In genomic region chr2:155589521-155589920, GRCm38 (mm10) we compare ENCODE assay signal across 17 mouse cellular contexts. TPM values are rescaled to one million over a fixed set of nuclear protein-coding genes. Genes with fewer than 3 reads are reported as not detected.
DNase-seq lines count a peak whose midpoint lies in the region; ATAC-seq and TF ChIP-seq lines count a peak whose summit lies in the region.
"Had no signal": no experiment of that assay in that cellular context is flagged by ENCODE, and none has a peak within 500 bp of the region (broad histone marks: within the 10 kb centered on the region; RNA-seq: fewer than 3 reads in every experiment).

No protein-coding gene starts in this region.

- no peak for DNase-seq in liver, embryonic 13.5 days
- DNase-seq in liver, postnatal 0 days: no peak
- DNase-seq in kidney, postnatal 14 days: peak; percentile 36
- no peak for DNase-seq in stomach, postnatal 0 days (ENCODE audit: low spot score)
- DNase-seq in midbrain, embryonic 14.5 days: no peak
- no peak for DNase-seq in adrenal gland, postnatal 10 days
- DNase-seq: cerebellum, postnatal 25 days; heart, postnatal 4 days; thymus, postnatal 14 days had no signal

- H3K27ac ChIP-seq in intestine, embryonic 16.5 days (ENCODE audit: low read length): peak overlapping the region; percentile 80
- H3K27ac ChIP-seq in intestine, embryonic 15.5 days: no peak overlapping the region; the same call in 1 of the 2 replicates
- peak overlapping the region; percentile 87 for H3K27ac ChIP-seq in liver, embryonic 13.5 days
- H3K27ac ChIP-seq in liver, postnatal 0 days (ENCODE audit: low read depth): no peak overlapping the region
- peak overlapping the region; percentile 49 for H3K27ac ChIP-seq in stomach, postnatal 0 days (replicated peaks)
- H3K27ac ChIP-seq in midbrain, embryonic 14.5 days (replicated peaks; ENCODE audit: low read depth, low read length): no peak overlapping the region
- H3K27ac ChIP-seq: embryonic facial prominence, embryonic 10.5 days; forebrain, embryonic 13.5 days; left cerebral cortex, adult 2 months; limb, embryonic 12.5 days; stomach, embryonic 15.5 days had no signal

- H3K4me2 ChIP-seq in intestine, embryonic 16.5 days (ENCODE audit: low read depth, low read length): no peak overlapping the region
- no peak overlapping the region for H3K4me2 ChIP-seq in intestine, embryonic 15.5 days (replicated peaks)
- H3K4me2 ChIP-seq in liver, embryonic 13.5 days: peak overlapping the region; percentile 26
- H3K4me2 ChIP-seq in liver, postnatal 0 days (ENCODE audit: low read depth, low read length): no peak overlapping the region
- no peak overlapping the region for H3K4me2 ChIP-seq in stomach, postnatal 0 days (replicated peaks; ENCODE audit: low read depth)
- no peak overlapping the region for H3K4me2 ChIP-seq in midbrain, embryonic 14.5 days (ENCODE audit: low read length)
- H3K4me2 ChIP-seq: forebrain, embryonic 13.5 days; limb, embryonic 12.5 days; stomach, embryonic 15.5 days had no signal

- no peak overlapping the region for H3K4me3 ChIP-seq in intestine, embryonic 16.5 days (ENCODE audit: low read length)
- no peak overlapping the region for H3K4me3 ChIP-seq in intestine, embryonic 15.5 days (replicated peaks)
- no peak overlapping the region for H3K4me3 ChIP-seq in liver, embryonic 13.5 days (replicated peaks)
- H3K4me3 ChIP-seq in liver, postnatal 0 days (ENCODE audit: low read depth, low read length): no peak overlapping the region
- no peak overlapping the region for H3K4me3 ChIP-seq in stomach, postnatal 0 days (ENCODE audit: low read depth, low read length)
- H3K4me3 ChIP-seq in midbrain, embryonic 14.5 days (replicated peaks; ENCODE audit: low read depth, low read length): no peak overlapping the region
- H3K4me3 ChIP-seq: embryonic facial prominence, embryonic 10.5 days; forebrain, embryonic 13.5 days; left cerebral cortex, adult 2 months; limb, embryonic 12.5 days; stomach, embryonic 15.5 days had no signal

- no peaks in the 10 kb centered on the region for H3K27me3 ChIP-seq in intestine, embryonic 16.5 days (replicated peaks; ENCODE audit: control insufficient read depth, insufficient read depth, low read length)
- no peaks in the 10 kb centered on the region for H3K27me3 ChIP-seq in intestine, embryonic 15.5 days (replicated peaks)
- no peaks in the 10 kb centered on the region for H3K27me3 ChIP-seq in liver, embryonic 13.5 days
- no peaks in the 10 kb centered on the region for H3K27me3 ChIP-seq in liver, postnatal 0 days (ENCODE audit: insufficient read depth, low read length)
- H3K27me3 ChIP-seq in stomach, postnatal 0 days (ENCODE audit: control insufficient read depth, insufficient read depth, low read length): no peaks in the 10 kb centered on the region
- H3K27me3 ChIP-seq in midbrain, embryonic 14.5 days (ENCODE audit: control insufficient read depth, insufficient read depth, low read length): no peaks in the 10 kb centered on the region
- H3K27me3 ChIP-seq: forebrain, embryonic 13.5 days; limb, embryonic 12.5 days; stomach, embryonic 15.5 days had no signal

- no peaks in the 10 kb centered on the region for H3K9me3 ChIP-seq in intestine, embryonic 16.5 days (ENCODE audit: control insufficient read depth, low read length)
- no peaks in the 10 kb centered on the region for H3K9me3 ChIP-seq in intestine, embryonic 15.5 days
- H3K9me3 ChIP-seq in liver, embryonic 13.5 days (replicated peaks): no peaks in the 10 kb centered on the region
- H3K9me3 ChIP-seq in liver, postnatal 0 days (ENCODE audit: low read length): no peaks in the 10 kb centered on the region
- no peaks in the 10 kb centered on the region for H3K9me3 ChIP-seq in stomach, postnatal 0 days (ENCODE audit: control insufficient read depth, low read length)
- H3K9me3 ChIP-seq in midbrain, embryonic 14.5 days (ENCODE audit: control insufficient read depth, low read length): no peaks in the 10 kb centered on the region
- H3K9me3 ChIP-seq: embryonic facial prominence, embryonic 10.5 days; forebrain, embryonic 13.5 days; limb, embryonic 12.5 days; stomach, embryonic 15.5 days had no signal

- H3K4me1 ChIP-seq in intestine, embryonic 16.5 days (ENCODE audit: control insufficient read depth, insufficient read depth, low read length): peaks cover 23% of the 10 kb centered on the region
- H3K4me1 ChIP-seq in intestine, embryonic 15.5 days (replicated peaks): peaks cover 8% of the 10 kb centered on the region; the same call in 1 of the 2 replicates
- peaks cover 66% of the 10 kb centered on the region for H3K4me1 ChIP-seq in liver, embryonic 13.5 days (replicated peaks)
- H3K4me1 ChIP-seq in liver, postnatal 0 days (ENCODE audit: insufficient read depth): peaks cover 39% of the 10 kb centered on the region
- H3K4me1 ChIP-seq in stomach, postnatal 0 days (replicated peaks; ENCODE audit: control insufficient read depth, insufficient read depth): no peaks in the 10 kb centered on the region
- peaks cover 8% of the 10 kb centered on the region; the same call in 1 of the 2 replicates for H3K4me1 ChIP-seq in midbrain, embryonic 14.5 days (ENCODE audit: control insufficient read depth, insufficient read depth, low read length)

- TF ChIP-seq EP300 in liver, postnatal 0 days (IDR thresholded peaks at IDR 0.05; ENCODE audit: low read depth): no peak
- TF ChIP-seq EP300 in stomach, postnatal 0 days (optimal IDR thresholded peaks at IDR 0.05): no peak

- ATAC-seq in intestine, embryonic 16.5 days: no peak
- no peak for ATAC-seq in intestine, embryonic 15.5 days
- ATAC-seq in liver, embryonic 13.5 days (ENCODE audit: low read depth): no peak
- no peak for ATAC-seq in liver, postnatal 0 days
- ATAC-seq in stomach, postnatal 0 days (ENCODE audit: low FRiP score, low TSS enrichment): no peak
- no peak for ATAC-seq in midbrain, embryonic 14.5 days (ENCODE audit: low FRiP score, low TSS enrichment)
- ATAC-seq: forebrain, embryonic 13.5 days; hindbrain, embryonic 16.5 days had no signal

- 0 out of 2 replicates have a peak overlapping the region, but pooled peaks have one; percentile 6 for H3K9ac ChIP-seq in intestine, embryonic 16.5 days (ENCODE audit: low read depth, low read length)
- no peak overlapping the region for H3K9ac ChIP-seq in intestine, embryonic 15.5 days
- H3K9ac ChIP-seq in liver, embryonic 13.5 days: peak overlapping the region; percentile 41
- no peak overlapping the region for H3K9ac ChIP-seq in liver, postnatal 0 days (replicated peaks)
- no peak overlapping the region for H3K9ac ChIP-seq in stomach, postnatal 0 days (ENCODE audit: low read length)
- H3K9ac ChIP-seq in midbrain, embryonic 14.5 days (replicated peaks; ENCODE audit: low read length): no peak overlapping the region
- H3K9ac ChIP-seq: forebrain, embryonic 13.5 days; limb, embryonic 12.5 days; stomach, embryonic 15.5 days had no signal

- no peaks in the 10 kb centered on the region for H3K36me3 ChIP-seq in intestine, embryonic 16.5 days (ENCODE audit: control insufficient read depth, insufficient read depth, low read length)
- H3K36me3 ChIP-seq in intestine, embryonic 15.5 days: no peaks in the 10 kb centered on the region
- H3K36me3 ChIP-seq in liver, embryonic 13.5 days: peaks cover 35% of the 10 kb centered on the region
- H3K36me3 ChIP-seq in liver, postnatal 0 days (replicated peaks; ENCODE audit: insufficient read depth, low read length): no peaks in the 10 kb centered on the region
- no peaks in the 10 kb centered on the region for H3K36me3 ChIP-seq in stomach, postnatal 0 days (ENCODE audit: control insufficient read depth, insufficient read depth, low read length)
- no peaks in the 10 kb centered on the region for H3K36me3 ChIP-seq in midbrain, embryonic 14.5 days (ENCODE audit: control insufficient read depth, insufficient read depth, low read length)
- H3K36me3 ChIP-seq: embryonic facial prominence, embryonic 10.5 days; limb, embryonic 12.5 days; stomach, embryonic 15.5 days had no signal

- TF ChIP-seq CTCF in liver, postnatal 0 days (IDR thresholded peaks at IDR 0.05; ENCODE audit: low read depth): no peak
- TF ChIP-seq CTCF in stomach, postnatal 0 days (IDR thresholded peaks at IDR 0.05; ENCODE audit: low read depth): no peak

- 75% methylated on average over 6 of the region's 6 CpGs for WGBS in intestine, embryonic 16.5 days
- 75% methylated on average over 6 of the region's 6 CpGs for WGBS in intestine, embryonic 15.5 days
- WGBS in liver, embryonic 13.5 days (ENCODE audit: insufficient replicate concordance): 71% methylated on average over 6 of the region's 6 CpGs
- WGBS in liver, postnatal 0 days (ENCODE audit: insufficient replicate concordance): 76% methylated on average over 6 of the region's 6 CpGs
- 71% methylated on average over 6 of the region's 6 CpGs for WGBS in stomach, postnatal 0 days
- WGBS in midbrain, embryonic 14.5 days: 78% methylated on average over 6 of the region's 6 CpGs

RNA-seq across cellular contexts. Expression of gene Gss, which starts 3.1 kb away (rescaled TPM):
- 143 and 158 TPM in 2 replicates for polyA plus RNA-seq in intestine, embryonic 16.5 days (2015; fragmentation: Nextera tagmentation; extraction: Ambion mirVana)
- polyA plus RNA-seq in intestine, embryonic 15.5 days (2015; fragmentation: Nextera tagmentation; extraction: Ambion mirVana): 89.4 and 100 TPM in 2 replicates
- 67.3 and 68.2 TPM in 2 replicates for polyA plus RNA-seq in liver, embryonic 13.5 days (2015; fragmentation: Nextera tagmentation; extraction: Ambion mirVana)
- polyA plus RNA-seq in liver, postnatal 0 days (2015; fragmentation: Nextera tagmentation; extraction: Ambion mirVana): 48.9 and 49.3 TPM in 2 replicates
- polyA plus RNA-seq in stomach, postnatal 0 days (2015; fragmentation: Nextera tagmentation; extraction: Ambion mirVana): 47.9 and 54.2 TPM in 2 replicates
- polyA plus RNA-seq in midbrain, embryonic 14.5 days (2014; fragmentation: Nextera tagmentation; extraction: Ambion mirVana): 14.8 and 15.2 TPM in 2 replicates
- total RNA-seq in adrenal gland, postnatal 10 days (2021): 10 to 100 TPM; 41.4 to 48.1 TPM

RNA-seq across cellular contexts. Expression of gene Myh7b, which starts 21.5 kb away (rescaled TPM):
- polyA plus RNA-seq in intestine, embryonic 16.5 days (2015; fragmentation: Nextera tagmentation; extraction: Ambion mirVana): 0.77 and 1.3 TPM in 2 replicates
- polyA plus RNA-seq in intestine, embryonic 15.5 days (2015; fragmentation: Nextera tagmentation; extraction: Ambion mirVana): 0.72 and 1.2 TPM in 2 replicates
- 2.2 TPM in 2 replicates for polyA plus RNA-seq in liver, embryonic 13.5 days (2015; fragmentation: Nextera tagmentation; extraction: Ambion mirVana)
- 0.15 and 0.38 TPM in 2 replicates for polyA plus RNA-seq in liver, postnatal 0 days (2015; fragmentation: Nextera tagmentation; extraction: Ambion mirVana)
- 0.05 and 0.15 TPM in 2 replicates for polyA plus RNA-seq in stomach, postnatal 0 days (2015; fragmentation: Nextera tagmentation; extraction: Ambion mirVana)
- polyA plus RNA-seq in midbrain, embryonic 14.5 days (2014; fragmentation: Nextera tagmentation; extraction: Ambion mirVana): 0.64 and 0.77 TPM in 2 replicates
- total RNA-seq in adrenal gland, postnatal 10 days (2021): 1 to 10 TPM in 1 of 2 experiments, under 1 TPM in 1; 0.33 to 1.1 TPM

Comparison
In these comparisons a context has a peak if more than half of its experiments do, and no peak if none do; other contexts are left out.
1. H3K27ac ChIP-seq: peak in intestine, embryonic 16.5 days (single experiment), liver, embryonic 13.5 days (single experiment) and stomach, postnatal 0 days (single experiment); none in intestine, embryonic 15.5 days (single experiment), liver, postnatal 0 days (single experiment) and midbrain, embryonic 14.5 days (single experiment).
2. H3K9ac ChIP-seq: peak in intestine, embryonic 16.5 days (single experiment) and liver, embryonic 13.5 days (single experiment); none in intestine, embryonic 15.5 days (single experiment), liver, postnatal 0 days (single experiment), stomach, postnatal 0 days (single experiment) and midbrain, embryonic 14.5 days (single experiment).